Mouse (Mus musculus): ENCODE measurements around the gene Lypd5. TPM values are rescaled to one million over a fixed set of nuclear protein-coding genes. Genes with fewer than 3 reads are reported as not detected.

The Lypd5 gene
- total RNA-seq, 2 experiments from 2014 or later: not detected

Small RNA genes within 50 kb of the gene (microRNA-seq; reads per million reads assigned to microRNA genes)
- 0 reads per million in 2 experiments for gene Gm27592 (ENCODE audit: borderline number of aligned reads in 2 of 2)

Other genes starting within 250 kb of the Lypd5 start
- 1 to 10 TPM; 3.3 to 4.1 TPM for gene Zfp112, start 236.9 kb upstream of the Lypd5 start, total RNA-seq (2021)
- 10 to 100 TPM in 1 of 2 experiments, 1 to 10 TPM in 1; 8.7 to 10.0 TPM for gene Zfp235, start 215.0 kb upstream of the Lypd5 start, total RNA-seq (2021)
- under 1 TPM in 1 of 2 experiments, not detected in 1; 0.19 TPM for gene Zfp114, start 174.1 kb upstream of the Lypd5 start, total RNA-seq (2021)
- gene Zfp111, start 137.8 kb upstream of the Lypd5 start, total RNA-seq (2021): 1 to 10 TPM; 7.2 to 8.2 TPM
- gene Zfp109, start 111.6 kb upstream of the Lypd5 start, total RNA-seq (2021): 1 to 10 TPM; 3.1 to 3.2 TPM
- 1 to 10 TPM; 2.1 to 2.9 TPM for gene Zfp108, start 94.4 kb upstream of the Lypd5 start, total RNA-seq (2021)
- 1 to 10 TPM; 3.1 to 4.5 TPM for gene Zfp93, start 78.8 kb upstream of the Lypd5 start, total RNA-seq (2021)
- 1 to 10 TPM; 6.9 to 7.0 TPM for gene Zfp61, start 48.0 kb upstream of the Lypd5 start, total RNA-seq (2021)
- 1 to 10 TPM; 4.2 to 4.4 TPM for gene Zfp94, start 32.5 kb upstream of the Lypd5 start, total RNA-seq (2021)
- 1 to 10 TPM in 1 of 2 experiments, under 1 TPM in 1; 0.73 to 1.3 TPM for gene Tescl, start 15.3 kb upstream of the Lypd5 start, total RNA-seq (2021)
- 1 to 10 TPM in 1 of 2 experiments, under 1 TPM in 1; 0.60 to 1.5 TPM for gene Kcnn4, start 21.1 kb downstream of the Lypd5 start, total RNA-seq (2021)
- 10 to 100 TPM; 17.7 to 20.1 TPM for gene Smg9, start 50.4 kb downstream of the Lypd5 start, total RNA-seq (2021)
- gene Irgc1, start 103.1 kb downstream of the Lypd5 start, total RNA-seq (2021): not detected
- 10 to 100 TPM in 1 of 2 experiments, 1 to 10 TPM in 1; 6.5 to 14.4 TPM for gene Plaur, start 113.3 kb downstream of the Lypd5 start, total RNA-seq (2021)
- gene Cadm4, start 132.8 kb downstream of the Lypd5 start, total RNA-seq (2021): 1 to 10 TPM; 3.5 TPM
- gene Zfp428, start 157.8 kb downstream of the Lypd5 start, total RNA-seq (2021): 1 to 10 TPM; 4.6 to 5.0 TPM
- not detected for gene AC161166.1, start 163.3 kb downstream of the Lypd5 start, total RNA-seq (2021)
- gene Irgq, start 181.5 kb downstream of the Lypd5 start, total RNA-seq (2021): 10 to 100 TPM; 21.0 to 24.1 TPM
- gene Pinlyp, start 196.9 kb downstream of the Lypd5 start, total RNA-seq (2021): not detected
- gene Xrcc1, start 197.1 kb downstream of the Lypd5 start, total RNA-seq (2021): 10 to 100 TPM; 35.9 to 37.1 TPM
- 10 to 100 TPM; 28.9 to 40.3 TPM for gene Ethe1, start 238.3 kb downstream of the Lypd5 start, total RNA-seq (2021)
- gene Zfp575, start 238.4 kb downstream of the Lypd5 start, total RNA-seq (2021): under 1 TPM; 0.32 to 0.46 TPM

Data from adrenal gland, adult 18-20 months (tissue).